Mouse (Mus musculus): ENCODE results near the gene Chd5. TPM values are rescaled to one million over a fixed set of nuclear protein-coding genes. Genes with fewer than 3 reads are reported as not detected.

The Chd5 gene
- 0.08 TPM in 1 of 2 replicates, not detected in the other for polyA plus RNA-seq (2016; fragmentation: Nextera tagmentation; extraction: Ambion mirVana)

DNA sequence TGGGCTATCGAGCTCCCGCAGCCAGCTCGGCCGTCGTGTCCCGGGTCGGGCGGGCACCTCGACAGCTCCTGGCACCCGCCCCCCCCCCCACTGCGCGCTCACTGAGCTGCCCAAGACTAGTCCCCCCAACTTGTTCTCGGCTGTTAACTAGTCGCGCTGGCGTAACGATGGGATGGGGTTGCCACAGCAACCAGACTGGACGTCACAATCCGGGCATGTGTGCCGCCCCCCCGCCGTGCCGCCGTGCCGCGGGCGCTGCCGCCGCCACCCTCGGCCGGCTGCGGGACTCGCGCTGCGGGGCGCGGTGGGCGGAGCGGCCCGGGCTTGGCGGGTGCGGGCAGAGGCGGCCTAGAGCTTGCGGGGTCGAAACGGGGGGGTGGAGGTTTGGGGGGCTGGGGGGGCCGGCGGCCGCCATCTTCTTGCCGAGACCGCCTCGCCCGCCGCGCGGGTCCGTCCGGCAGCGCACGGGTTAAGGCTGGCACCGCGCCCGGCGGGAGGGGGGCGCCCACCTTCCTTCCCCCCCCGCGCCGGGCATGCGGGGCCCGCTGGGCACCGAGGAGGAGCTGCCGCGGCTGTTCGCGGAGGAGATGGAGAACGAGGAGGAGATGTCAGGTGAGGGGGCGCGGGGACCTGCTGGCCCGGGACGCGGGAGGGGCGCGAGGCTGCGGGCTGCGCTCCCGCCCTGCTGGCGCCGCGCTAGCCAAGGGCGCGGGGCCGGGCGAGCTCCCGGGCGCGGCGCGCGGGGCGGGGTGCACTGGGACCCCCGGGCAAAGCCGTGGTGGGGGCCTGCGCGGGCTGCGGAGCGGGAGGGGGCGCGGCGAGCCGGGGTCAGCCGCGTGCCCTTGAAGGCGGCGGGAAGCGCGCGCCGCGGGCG, at the start of gene Chd5:
TSS of gene Chd5 (plus strand) at position 233 of the 874 bp plus-strand sequence.
- Histone ChIP-seq H3K27ac (ENCODE audit: poor library complexity, severe bottlenecking) (no peak within 1 kb of the TSS), H3K9ac (peak within 1 kb of the TSS; percentile 64), H3K36me3 (peaks cover 23% of the 10 kb centered on the region), H3K9me3 (replicated peaks) (no peaks in the 10 kb centered on the region), H3K4me1 (replicated peaks) (peaks cover 18% of the 10 kb centered on the region), H3K4me3 (peak within 1 kb of the TSS; percentile 63), H3K4me2 (peak within 1 kb of the TSS; percentile 97), H3K27me3 (replicated peaks) (peaks cover 79% of the 10 kb centered on the region)
- 3% methylated on average over 102 of the region's 120 CpGs for WGBS
- no peak for ATAC-seq (ENCODE audit: insufficient number of reproducible peaks, low FRiP score)

DNA sequence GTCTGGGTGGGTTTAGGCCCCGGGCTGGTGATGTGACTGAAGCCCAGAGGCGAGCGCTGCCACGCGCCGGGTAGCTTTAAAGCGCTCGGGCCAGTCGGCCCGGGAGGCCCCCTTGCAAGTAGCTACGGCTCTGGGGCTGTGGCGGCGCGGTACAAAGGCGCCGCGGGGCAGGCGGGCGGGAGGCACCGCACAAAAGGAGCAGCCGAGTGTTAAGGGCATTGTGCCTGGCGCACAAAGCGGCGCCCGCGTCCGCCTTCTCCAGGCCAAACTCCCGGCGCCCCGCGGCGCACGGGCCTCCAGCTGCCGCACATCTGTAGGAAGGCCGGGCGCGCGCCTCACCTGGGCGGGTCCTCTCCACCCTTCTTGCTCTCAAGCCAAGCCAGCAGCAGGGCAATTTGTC, 48.1 kb upstream of the Chd5 start:
- ATAC-seq (ENCODE audit: insufficient number of reproducible peaks, low FRiP score) = no peak
- peaks cover 14% of the 10 kb centered on the region for H3K4me1 ChIP-seq (replicated peaks)
- H3K36me3 ChIP-seq = no peaks in the 10 kb centered on the region
- peak overlapping the region; percentile 7; the same call in 1 of the 2 replicates for H3K4me3 ChIP-seq
- peaks cover 78% of the 10 kb centered on the region for H3K27me3 ChIP-seq (replicated peaks)
- H3K27ac ChIP-seq (ENCODE audit: poor library complexity, severe bottlenecking) = no peak overlapping the region
- H3K9ac ChIP-seq = no peak overlapping the region
- H3K4me2 ChIP-seq = peak overlapping the region; percentile 51
- under 1% methylated on average over 39 of the region's 39 CpGs for WGBS
- H3K9me3 ChIP-seq (replicated peaks) = no peaks in the 10 kb centered on the region

DNA sequence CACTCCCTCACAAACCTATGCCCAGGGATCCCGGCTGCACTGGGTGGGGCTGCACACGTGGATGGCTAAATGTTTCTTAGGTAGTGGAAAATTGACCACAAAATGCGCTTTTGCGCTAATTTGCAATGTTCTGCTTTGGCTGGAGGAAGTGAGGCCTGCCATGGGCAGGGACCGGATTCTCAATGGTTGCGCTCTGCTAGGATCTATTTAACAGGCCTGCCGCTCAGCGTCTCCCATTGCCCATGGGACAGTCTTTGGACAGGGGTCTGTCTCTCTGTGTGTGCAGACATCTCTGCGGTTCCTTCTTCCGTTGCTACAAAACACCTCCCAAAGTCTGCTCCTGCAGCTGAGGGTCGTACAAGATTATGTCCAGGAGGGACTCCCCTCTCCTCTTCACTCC, 47.5 kb upstream of the Chd5 start:
- ATAC-seq (ENCODE audit: insufficient number of reproducible peaks, low FRiP score) = no peak
- H3K36me3 ChIP-seq = no peaks in the 10 kb centered on the region
- H3K9ac ChIP-seq = no peak overlapping the region
- H3K4me1 ChIP-seq (replicated peaks) = peaks cover 19% of the 10 kb centered on the region
- no peak overlapping the region for H3K4me2 ChIP-seq
- peaks cover 72% of the 10 kb centered on the region for H3K27me3 ChIP-seq (replicated peaks)
- H3K4me3 ChIP-seq = no peak overlapping the region
- H3K9me3 ChIP-seq (replicated peaks) = no peaks in the 10 kb centered on the region
- 22% methylated on average over 11 of the region's 11 CpGs for WGBS
- H3K27ac ChIP-seq (ENCODE audit: poor library complexity, severe bottlenecking) = no peak overlapping the region

DNA sequence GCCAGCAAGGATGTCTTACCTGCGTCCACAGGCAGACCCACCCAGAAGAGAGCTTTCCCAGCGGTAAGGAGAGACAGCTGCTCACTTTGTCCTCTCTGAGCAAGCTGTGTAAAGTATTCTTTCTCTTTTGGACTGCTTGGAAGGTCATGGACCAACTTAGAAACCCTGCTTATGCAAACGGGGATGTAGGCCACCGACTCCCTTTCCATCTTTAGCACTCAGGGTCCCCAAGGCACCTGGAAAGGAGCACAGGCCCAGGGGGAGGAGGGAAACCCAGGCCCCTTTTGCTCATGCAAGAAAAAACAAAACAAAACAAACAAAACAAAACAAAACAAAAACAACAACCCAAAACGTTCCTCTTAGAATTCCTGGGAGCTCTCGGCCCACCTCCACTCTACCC, 46.9 kb upstream of the Chd5 start, which contains the start of gene Hes3:
TSS of gene Hes3 (minus strand) at position 101 of the 400 bp plus-strand sequence.
- Histone ChIP-seq H3K27ac (ENCODE audit: poor library complexity, severe bottlenecking) (no peak within 1 kb of the TSS), H3K27me3 (replicated peaks) (peaks cover 66% of the 10 kb centered on the region), H3K9ac (no peak within 1 kb of the TSS), H3K4me1 (replicated peaks) (peaks cover 16% of the 10 kb centered on the region), H3K9me3 (replicated peaks) (no peaks in the 10 kb centered on the region), H3K36me3 (no peaks in the 10 kb centered on the region), H3K4me3 (peak within 1 kb of the TSS; percentile 7; the same call in 1 of the 2 replicates), H3K4me2 (peak within 1 kb of the TSS; percentile 51)
- no peak for ATAC-seq (ENCODE audit: insufficient number of reproducible peaks, low FRiP score)
- WGBS = 26% methylated on average over 6 of the region's 6 CpGs

DNA sequence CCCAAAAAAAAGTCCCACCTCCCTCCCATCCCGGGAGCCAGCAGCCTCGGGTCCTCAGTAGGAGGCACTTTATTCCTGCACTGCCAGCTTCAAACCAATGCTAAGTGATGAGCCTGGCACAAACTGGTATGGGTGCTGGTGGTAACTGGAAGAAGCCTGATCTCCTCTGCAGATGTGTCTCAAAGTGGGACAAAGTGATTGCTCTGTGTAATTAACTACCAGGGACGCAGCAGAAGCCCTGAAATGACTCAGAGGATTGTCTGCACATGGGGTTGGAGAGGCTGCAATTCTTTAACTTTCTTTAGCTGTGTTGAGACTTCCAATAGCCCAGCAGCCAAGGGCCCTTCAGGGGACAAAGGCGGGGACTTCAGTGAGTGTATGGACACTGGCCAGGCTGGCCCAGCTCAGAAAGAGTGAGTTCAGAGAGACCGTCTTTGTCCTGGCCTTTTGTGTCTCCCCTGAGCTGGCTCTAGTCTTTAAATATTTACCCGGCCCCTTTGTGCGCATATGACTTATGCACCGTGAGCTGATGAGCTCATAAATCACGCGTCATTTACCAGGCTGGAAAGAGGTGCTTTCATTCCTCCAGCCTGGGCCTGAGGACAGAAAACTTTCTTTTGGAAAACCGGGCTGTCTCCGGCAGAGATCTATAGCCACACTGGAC, 46.2 kb upstream of the Chd5 start:
- Histone ChIP-seq H3K27ac (ENCODE audit: poor library complexity, severe bottlenecking) (no peak overlapping the region), H3K9me3 (replicated peaks) (no peaks in the 10 kb centered on the region), H3K4me3 (no peak overlapping the region), H3K27me3 (replicated peaks) (peaks cover 60% of the 10 kb centered on the region), H3K4me1 (replicated peaks) (peaks cover 14% of the 10 kb centered on the region), H3K4me2 (no peak overlapping the region), H3K36me3 (no peaks in the 10 kb centered on the region), H3K9ac (no peak overlapping the region)
- ATAC-seq (ENCODE audit: insufficient number of reproducible peaks, low FRiP score) = no peak
- 49% methylated on average over 12 of the region's 12 CpGs for WGBS

DNA sequence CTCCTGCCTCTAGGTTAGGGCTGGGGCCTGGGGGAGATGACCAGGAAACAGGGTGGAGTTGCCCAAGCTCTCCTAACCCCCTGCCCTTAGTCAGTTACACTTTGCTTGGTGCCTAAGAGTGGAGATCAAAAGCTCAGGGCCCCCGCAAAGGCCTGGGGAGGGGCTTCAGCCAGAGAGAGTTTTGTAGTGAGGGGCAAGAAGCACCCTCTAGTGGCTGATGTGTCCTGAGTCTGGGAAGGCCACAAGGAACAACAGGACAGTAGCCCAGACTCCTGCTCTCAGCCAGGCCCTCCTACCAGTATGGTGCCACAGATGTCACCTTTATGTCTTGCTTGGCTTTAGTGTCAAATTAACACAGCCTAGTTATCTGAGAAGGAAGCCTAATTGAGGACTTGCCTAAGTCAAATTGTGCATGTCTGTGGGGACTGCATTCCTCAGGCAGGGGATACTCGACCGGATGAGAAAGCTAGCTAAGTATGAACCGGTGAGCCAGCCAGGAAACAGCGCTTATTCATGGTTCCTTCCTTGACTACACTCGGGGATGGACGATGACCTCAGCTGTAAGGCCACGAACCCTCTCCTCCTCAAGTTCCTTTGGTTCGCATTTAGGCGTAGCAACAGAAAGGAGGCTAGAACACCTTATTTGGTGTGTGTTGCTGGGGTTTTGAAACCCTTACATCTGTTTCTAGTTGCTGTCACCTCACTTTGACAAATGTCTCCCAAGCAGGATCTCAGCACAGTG, 44.1 kb upstream of the Chd5 start:
- Histone ChIP-seq H3K27ac (ENCODE audit: poor library complexity, severe bottlenecking) (no peak overlapping the region), H3K4me3 (no peak overlapping the region), H3K9ac (no peak overlapping the region), H3K36me3 (no peaks in the 10 kb centered on the region), H3K27me3 (replicated peaks) (peaks cover 44% of the 10 kb centered on the region), H3K9me3 (replicated peaks) (no peaks in the 10 kb centered on the region), H3K4me1 (replicated peaks) (peaks cover 27% of the 10 kb centered on the region), H3K4me2 (no peak overlapping the region)
- 45% methylated on average over 10 of the region's 10 CpGs for WGBS
- no peak for ATAC-seq (ENCODE audit: insufficient number of reproducible peaks, low FRiP score)

DNA sequence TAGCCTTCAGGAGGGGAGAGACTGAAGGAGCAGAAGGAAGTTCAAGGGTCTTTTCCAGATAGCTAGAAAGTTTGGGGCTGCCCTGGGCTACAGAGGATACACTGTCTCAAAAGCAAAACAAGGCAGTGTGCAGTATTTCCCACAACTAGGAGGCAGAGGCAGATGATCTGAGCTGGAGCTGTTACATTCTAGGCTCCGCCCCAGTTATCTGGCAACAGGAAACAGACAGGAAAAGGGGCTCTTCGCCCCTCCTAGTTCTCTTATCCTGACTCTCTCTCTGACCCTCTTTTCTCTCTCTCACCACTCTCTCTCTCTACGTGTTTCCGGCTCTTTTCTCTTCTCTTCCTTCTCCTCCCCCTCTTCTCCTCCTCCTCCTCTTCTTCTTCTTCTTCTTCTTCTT, 42.5 kb upstream of the Chd5 start:
- peak overlapping the region; percentile 58 for H3K27ac ChIP-seq (ENCODE audit: poor library complexity, severe bottlenecking)
- H3K36me3 ChIP-seq = peaks cover 15% of the 10 kb centered on the region
- WGBS = 21% methylated on average over 4 of the region's 4 CpGs

DNA sequence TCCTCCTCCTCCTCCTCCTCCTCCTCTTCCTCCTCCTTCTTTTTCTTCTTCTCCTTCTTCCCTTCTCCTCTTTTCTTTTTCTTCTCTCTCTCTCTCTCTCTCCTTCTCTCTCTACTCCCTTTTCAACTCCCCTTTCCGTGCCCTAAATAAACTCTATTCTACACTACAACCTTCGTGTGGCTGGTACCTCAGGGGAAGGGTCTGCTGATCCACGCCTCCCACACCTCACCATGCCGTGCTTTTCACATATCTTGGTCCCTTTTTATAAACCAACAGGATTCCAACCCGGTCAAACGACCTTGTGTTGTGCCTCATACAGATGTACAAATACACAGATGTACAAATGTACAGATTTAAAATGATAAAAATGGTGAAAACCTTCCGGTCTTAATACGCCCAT, 42.1 kb upstream of the Chd5 start:
- peak overlapping the region; percentile 79 for H3K4me3 ChIP-seq
- H3K4me2 ChIP-seq = peak overlapping the region; percentile 83
- no peaks in the 10 kb centered on the region for H3K9me3 ChIP-seq (replicated peaks)
- H3K27me3 ChIP-seq (replicated peaks) = peaks cover 24% of the 10 kb centered on the region
- peaks cover 19% of the 10 kb centered on the region for H3K36me3 ChIP-seq
- peak overlapping the region; percentile 74 for H3K27ac ChIP-seq (ENCODE audit: poor library complexity, severe bottlenecking)
- peaks cover 22% of the 10 kb centered on the region for H3K4me1 ChIP-seq (replicated peaks)
- peak overlapping the region; percentile 62 for H3K9ac ChIP-seq
- WGBS = 12% methylated on average over 8 of the region's 8 CpGs
- no peak for ATAC-seq (ENCODE audit: insufficient number of reproducible peaks, low FRiP score)

More for the DNA sequence above, 42.5 kb upstream of the Chd5 start:
- H3K9me3 ChIP-seq (replicated peaks) = no peaks in the 10 kb centered on the region
- H3K4me2 ChIP-seq = peak overlapping the region; percentile 35
- H3K4me3 ChIP-seq = no peak overlapping the region
- H3K9ac ChIP-seq = no peak overlapping the region; the same call in 1 of the 2 replicates
- ATAC-seq (ENCODE audit: insufficient number of reproducible peaks, low FRiP score) = no peak
- H3K27me3 ChIP-seq (replicated peaks) = peaks cover 29% of the 10 kb centered on the region
- H3K4me1 ChIP-seq (replicated peaks) = peaks cover 22% of the 10 kb centered on the region

DNA sequence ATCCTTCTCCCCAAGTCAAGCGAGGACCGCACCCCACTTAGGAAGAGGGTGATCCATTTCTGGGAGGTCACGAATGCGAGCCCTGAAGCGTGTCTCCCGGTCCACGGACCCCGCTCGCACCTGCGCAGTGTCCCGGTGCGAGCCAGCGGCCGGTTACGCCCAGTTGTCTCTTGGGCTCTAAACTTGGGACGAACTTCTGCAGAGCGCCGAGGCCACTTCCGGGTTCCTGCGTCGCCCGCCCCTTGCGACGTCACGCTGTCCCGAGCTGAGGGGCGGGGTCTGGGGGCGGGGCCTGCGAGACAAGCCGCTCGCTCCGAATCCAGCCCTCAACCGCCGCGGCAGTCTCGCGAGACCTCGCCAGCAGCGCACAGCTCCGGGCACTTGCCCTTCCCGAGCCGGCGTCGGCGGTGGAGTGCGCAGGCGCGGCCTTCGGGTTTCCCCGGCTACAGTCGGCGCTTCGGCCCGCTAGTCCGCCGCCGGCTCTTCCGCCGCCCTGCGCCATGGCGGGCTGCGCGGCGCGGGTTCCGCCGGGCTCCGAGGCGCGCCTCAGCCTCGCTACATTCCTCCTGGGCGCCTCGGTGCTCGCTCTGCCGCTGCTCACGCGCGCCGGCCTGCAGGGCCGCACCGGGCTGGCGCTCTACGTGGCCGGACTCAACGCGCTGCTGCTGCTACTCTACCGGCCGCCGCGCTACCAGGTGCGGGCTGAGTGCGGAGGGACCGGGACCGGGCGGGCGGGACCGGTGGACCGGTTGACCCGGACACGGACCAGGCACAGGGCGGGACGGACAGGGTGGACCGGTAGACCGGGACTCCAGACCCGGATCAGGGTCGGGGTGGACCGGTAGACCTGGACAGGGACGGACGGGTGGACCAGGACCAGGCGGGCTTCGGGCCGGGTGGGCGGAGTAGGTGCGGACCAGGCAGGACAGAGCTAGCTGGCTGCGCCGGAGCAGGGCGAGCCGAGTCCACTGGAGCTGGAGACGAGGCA, 41.3 kb upstream of the Chd5 start, which contains the start of gene Icmt:
TSS of gene Icmt (plus strand) at position 354 of the 988 bp plus-strand sequence.
- Histone ChIP-seq H3K4me2 (peak within 1 kb of the TSS; percentile 83), H3K27ac (ENCODE audit: poor library complexity, severe bottlenecking) (peak within 1 kb of the TSS; percentile 74), H3K9me3 (replicated peaks) (no peaks in the 10 kb centered on the region), H3K36me3 (peaks cover 25% of the 10 kb centered on the region), H3K4me1 (replicated peaks) (peaks cover 22% of the 10 kb centered on the region), H3K4me3 (peak within 1 kb of the TSS; percentile 79), H3K9ac (peak within 1 kb of the TSS; percentile 90), H3K27me3 (replicated peaks) (peaks cover 16% of the 10 kb centered on the region)
- under 1% methylated on average over 118 of the region's 119 CpGs for WGBS
- ATAC-seq (ENCODE audit: insufficient number of reproducible peaks, low FRiP score) = peak; percentile 98

DNA sequence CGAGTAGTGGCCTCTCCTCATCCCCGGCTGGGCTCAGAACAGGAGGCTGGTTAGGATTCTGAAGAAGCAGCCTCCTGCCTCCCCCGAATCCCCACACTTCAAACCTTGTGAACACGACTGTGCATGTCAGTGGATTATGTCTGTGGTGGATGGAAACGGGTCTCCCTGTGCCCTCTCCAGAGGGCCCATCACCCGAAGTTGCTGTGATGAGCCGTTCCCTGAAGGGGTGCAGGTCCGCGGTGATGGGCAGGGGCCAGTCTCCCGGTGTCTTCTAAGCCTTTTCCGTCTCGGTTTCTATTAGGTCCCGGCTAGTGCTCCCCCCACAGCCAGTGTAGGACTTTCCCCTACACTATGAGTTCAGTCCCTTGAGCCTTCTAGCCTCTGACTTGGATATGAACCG, 39.6 kb upstream of the Chd5 start:
- no peaks in the 10 kb centered on the region for H3K27me3 ChIP-seq (replicated peaks)
- peaks cover 41% of the 10 kb centered on the region for H3K36me3 ChIP-seq
- H3K4me2 ChIP-seq = peak overlapping the region; percentile 83
- peaks cover 22% of the 10 kb centered on the region for H3K4me1 ChIP-seq (replicated peaks)
- H3K9ac ChIP-seq = peak overlapping the region; percentile 90; the same call in 1 of the 2 replicates
- 78% methylated on average over 14 of the region's 14 CpGs for WGBS
- no peak overlapping the region for H3K27ac ChIP-seq (ENCODE audit: poor library complexity, severe bottlenecking)
- no peaks in the 10 kb centered on the region for H3K9me3 ChIP-seq (replicated peaks)
- ATAC-seq (ENCODE audit: insufficient number of reproducible peaks, low FRiP score) = no peak
- H3K4me3 ChIP-seq = peak overlapping the region; percentile 79; the same call in 1 of the 2 replicates
